Mouse (Mus musculus) olfactory bulb, adult 2 months (tissue): ENCODE results near the gene Cant1. TPM values are rescaled to one million over a fixed set of nuclear protein-coding genes. Genes with fewer than 3 reads are reported as not detected.
A peak's percentile ranks its signal among the peaks of the same experiment; 100 is the strongest.

ENCODE experiments used
- H3K27ac ChIP-seq: fragments of 200-500 bp; 2 replicates; pipeline ENCODE4 v1.5.1; 2012; ENCODE audit warnings: low read depth, low read length; ENCODE audit not compliant: insufficient read depth
- H3K4me1 ChIP-seq: fragments of 200-500 bp; 2 replicates; pipeline ENCODE4 v1.6.1; 2012; ENCODE audit warnings: low read length; ENCODE audit not compliant: control insufficient read depth, insufficient read depth
- H3K4me3 ChIP-seq: fragments of 200-500 bp; 2 replicates; pipeline ENCODE4 v1.5.1; 2012; ENCODE audit warnings: mild to moderate bottlenecking, low read depth, low read length, moderate library complexity; ENCODE audit not compliant: insufficient read depth
- CTCF ChIP-seq: fragments of 200-500 bp; IDR thresholded peaks from 2 replicates; pipeline ENCODE4 v1.5.1; 2012; ENCODE audit warnings: low read depth, mild to moderate bottlenecking, low read length, moderate library complexity; ENCODE audit not compliant: insufficient read depth
- POLR2A ChIP-seq: fragments of 200-500 bp; IDR thresholded peaks from 2 replicates; pipeline ENCODE4 v1.6.1; 2012; ENCODE audit warnings: mild to moderate bottlenecking, low read depth, low read length, moderate library complexity; ENCODE audit not compliant: insufficient read depth
- WGBS: fragments of 180-500 bp; shearing (Covaris S2); methylation state at CpG from one replicate; pipeline ENCODE4 v1.1.7; 2018; 5-methylcytosine and 5-hydroxymethylcytosine counted together
- polyA plus RNA-seq: library from polyadenylated mRNA; stranded (reverse); fragments of >200 nt; gene quantifications from 2 replicates; pipeline ENCODE4 v1.2.4, GENCODE M21; 2012; ENCODE audit warnings: low replicate concordance; ENCODE audit not compliant: missing spikeins, insufficient read depth, insufficient read length

Gene Cant1
- polyA plus RNA-seq, 1 experiment: not detected

GRCm38 (mm10) chr11:118433398-118433868 is 14.5 kb upstream of the Cant1 start:
- no peak overlapping the region for H3K4me3 ChIP-seq
- WGBS: 31% methylated on average over 10 of the region's 10 CpGs
- H3K4me1 ChIP-seq: peaks cover 55% of the 10 kb centered on the region
- H3K27ac ChIP-seq: no peak overlapping the region
- TF ChIP-seq POLR2A (no peak), CTCF (no peak)

GRCm38 (mm10) chr11:118431100-118431948 is 12.4 kb upstream of the Cant1 start:
- no peak overlapping the region for H3K27ac ChIP-seq
- no peak for TF ChIP-seq CTCF
- no peak for TF ChIP-seq POLR2A
- WGBS: 83% methylated on average over 16 of the region's 16 CpGs

GRCm38 (mm10) chr11:118430291-118430885 is 11.5 kb upstream of the Cant1 start:
- peaks cover 42% of the 10 kb centered on the region for H3K4me1 ChIP-seq
- no peak for TF ChIP-seq CTCF
- TF ChIP-seq POLR2A: no peak
- 29% methylated on average over 4 of the region's 4 CpGs for WGBS
- no peak overlapping the region for H3K27ac ChIP-seq
- no peak overlapping the region for H3K4me3 ChIP-seq

More at GRCm38 (mm10) chr11:118431100-118431948, 12.4 kb upstream of the Cant1 start:
- H3K4me3 ChIP-seq: no peak overlapping the region
- peaks cover 46% of the 10 kb centered on the region for H3K4me1 ChIP-seq

GRCm38 (mm10) chr11:118428944-118429709 is 10.2 kb upstream of the Cant1 start:
- Histone ChIP-seq H3K4me1 (peaks cover 42% of the 10 kb centered on the region), H3K4me3 (peak overlapping the region; percentile 12; the same call in 1 of the 2 replicates), H3K27ac (no peak overlapping the region)
- TF ChIP-seq CTCF (no peak), POLR2A (no peak)
- 66% methylated on average over 8 of the region's 8 CpGs for WGBS

- Histone ChIP-seq H3K4me1 (peaks cover 44% of the 10 kb centered on the region), H3K27ac (no peak overlapping the region), H3K4me3 (peak overlapping the region; percentile 12)
- 4% methylated on average over 11 of the region's 11 CpGs for WGBS
- no peak for TF ChIP-seq POLR2A
- TF ChIP-seq CTCF: no peak
These were observed 9.6 kb upstream of the Cant1 start for GRCm38 (mm10) chr11:118428460-118428868.

- H3K27ac ChIP-seq: no peak within 1 kb of the TSS
- peak within 1 kb of the TSS; percentile 12 for H3K4me3 ChIP-seq
- H3K4me1 ChIP-seq: peaks cover 43% of the 10 kb centered on the region
- TF ChIP-seq CTCF (no peak), POLR2A (no peak)
- WGBS: 3% methylated on average over 8 of the region's 8 CpGs
These were observed 9.1 kb upstream of the Cant1 start, which contains the start of gene C1qtnf1 for GRCm38 (mm10) chr11:118427986-118428385. C1qtnf1 (plus strand) TSS chr11:118428203.

- no peak overlapping the region for H3K27ac ChIP-seq
- peaks cover 43% of the 10 kb centered on the region for H3K4me1 ChIP-seq
- H3K4me3 ChIP-seq: no peak overlapping the region
- no peak for TF ChIP-seq CTCF
- no peak for TF ChIP-seq POLR2A
- 46% methylated on average over 3 of the region's 3 CpGs for WGBS
These were observed 8.4 kb upstream of the Cant1 start for GRCm38 (mm10) chr11:118427266-118427779.

GRCm38 (mm10) chr11:118426765-118427164 is 7.9 kb upstream of the Cant1 start:
- TF ChIP-seq POLR2A (no peak), CTCF (no peak)
- H3K4me1 ChIP-seq: peaks cover 43% of the 10 kb centered on the region

More at GRCm38 (mm10) chr11:118426765-118427164, 7.9 kb upstream of the Cant1 start:
- Histone ChIP-seq H3K27ac (no peak overlapping the region), H3K4me3 (no peak overlapping the region)
- 83% methylated on average over 5 of the region's 5 CpGs for WGBS
